Mouse (Mus musculus): ENCODE measurements around the gene Olfr738. TPM values are rescaled to one million over a fixed set of nuclear protein-coding genes. Genes with fewer than 3 reads are reported as not detected.

Gene Olfr738
- polyA plus RNA-seq (2012): not detected in 2 replicates

GRCm38 (mm10) chr14:50407268-50407667, at the start of gene Olfr738:
TSS of gene Olfr738 (plus strand) at chr14:50407568.

GRCm38 (mm10) chr14:50357593-50357992, 49.8 kb upstream of the Olfr738 start, which contains the start of gene Tlr11:
TSS of gene Tlr11 (plus strand) at chr14:50357914.

GRCm38 (mm10) chr14:50380863-50381262, 26.5 kb upstream of the Olfr738 start, which contains the start of gene Olfr736:
TSS of gene Olfr736 (plus strand) at chr14:50381163.

GRCm38 (mm10) chr14:50418326-50418725, 11.0 kb downstream of the Olfr738 start, which contains the start of gene Olfr739:
TSS of gene Olfr739 (plus strand) at chr14:50418626.

GRCm38 (mm10) chr14:50445245-50445644, 37.9 kb downstream of the Olfr738 start, which contains the start of gene Olfr740:
TSS of gene Olfr740 (plus strand) at chr14:50445545.

Other genes with a start within 250 kb of the Olfr738 start
- not detected in 2 replicates for gene Olfr730, start 219.4 kb upstream of the Olfr738 start, polyA plus RNA-seq (2012)
- not detected in 2 replicates for gene Olfr731, start 165.7 kb upstream of the Olfr738 start, polyA plus RNA-seq (2012)
- not detected in 2 replicates for gene Olfr732, start 123.4 kb upstream of the Olfr738 start, polyA plus RNA-seq (2012)
- gene Olfr733, start 106.0 kb upstream of the Olfr738 start, polyA plus RNA-seq (2012): not detected in 2 replicates
- gene Olfr734, start 80.8 kb upstream of the Olfr738 start, polyA plus RNA-seq (2012): not detected in 2 replicates
- not detected in 2 replicates for gene Olfr735, start 58.7 kb upstream of the Olfr738 start, polyA plus RNA-seq (2012)
- not detected in 2 replicates for gene Tlr11, start 49.7 kb upstream of the Olfr738 start, polyA plus RNA-seq (2012)
- not detected in 2 replicates for gene Olfr736, start 26.4 kb upstream of the Olfr738 start, polyA plus RNA-seq (2012)
- gene Olfr739, start 11.1 kb downstream of the Olfr738 start, polyA plus RNA-seq (2012): 0.05 TPM in 1 of 2 replicates, not detected in the other
- not detected in 2 replicates for gene Olfr740, start 38.0 kb downstream of the Olfr738 start, polyA plus RNA-seq (2012)
- gene Olfr741, start 65.2 kb downstream of the Olfr738 start, polyA plus RNA-seq (2012): not detected in 2 replicates
- not detected in 2 replicates for gene Olfr742, start 96.0 kb downstream of the Olfr738 start, polyA plus RNA-seq (2012)
- not detected in 2 replicates for gene Olfr743, start 114.3 kb downstream of the Olfr738 start, polyA plus RNA-seq (2012)
- gene Olfr744, start 207.3 kb downstream of the Olfr738 start, polyA plus RNA-seq (2012): not detected in 2 replicates
- not detected in 2 replicates for gene Olfr745, start 231.8 kb downstream of the Olfr738 start, polyA plus RNA-seq (2012)
- gene Olfr746, start 239.5 kb downstream of the Olfr738 start, polyA plus RNA-seq (2012): not detected in 2 replicates